Mouse (Mus musculus) ES-Bruce4 (cell line): ENCODE measurements around the gene Plscr4.

Source experiments
- CTCF ChIP-seq: IDR thresholded peaks from one replicate; pipeline ENCODE4 v1.8.1; 2011; ENCODE audit warnings: low read depth, low read length
- EP300 ChIP-seq: IDR thresholded peaks from 2 replicates; pipeline ENCODE4 v1.6.1; 2011; ENCODE audit warnings: low read depth, low read length; ENCODE audit not compliant: insufficient read depth
- POLR2A ChIP-seq: IDR thresholded peaks from one replicate; pipeline ENCODE4 v1.8.1; 2011; ENCODE audit warnings: low read length; ENCODE audit not compliant: insufficient read depth

DNA sequence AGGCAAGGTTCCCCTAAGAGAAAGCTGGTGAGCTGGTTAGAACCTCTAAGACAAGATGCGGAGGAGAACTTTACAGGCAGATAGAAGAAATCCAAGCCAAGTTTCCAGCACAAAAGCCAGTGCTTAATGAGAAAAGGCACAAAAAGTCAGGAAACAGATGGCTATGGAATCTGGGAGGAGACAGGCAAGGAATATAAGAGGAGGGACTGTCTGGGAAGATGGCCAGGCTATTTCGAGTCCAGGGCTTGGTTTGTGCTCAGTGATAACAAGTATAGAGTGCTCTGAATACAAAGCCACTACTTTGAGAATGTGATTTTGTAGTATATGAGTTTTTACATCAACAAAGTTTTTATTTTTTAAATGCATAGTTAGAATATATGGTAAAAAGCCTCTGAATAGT is 45.1 kb upstream of the Plscr4 start:
- TF ChIP-seq CTCF (no peak), POLR2A (no peak), EP300 (no peak)
